Comparison of ENCODE assay signal across 8 mouse cellular contexts in the genomic region with DNA sequence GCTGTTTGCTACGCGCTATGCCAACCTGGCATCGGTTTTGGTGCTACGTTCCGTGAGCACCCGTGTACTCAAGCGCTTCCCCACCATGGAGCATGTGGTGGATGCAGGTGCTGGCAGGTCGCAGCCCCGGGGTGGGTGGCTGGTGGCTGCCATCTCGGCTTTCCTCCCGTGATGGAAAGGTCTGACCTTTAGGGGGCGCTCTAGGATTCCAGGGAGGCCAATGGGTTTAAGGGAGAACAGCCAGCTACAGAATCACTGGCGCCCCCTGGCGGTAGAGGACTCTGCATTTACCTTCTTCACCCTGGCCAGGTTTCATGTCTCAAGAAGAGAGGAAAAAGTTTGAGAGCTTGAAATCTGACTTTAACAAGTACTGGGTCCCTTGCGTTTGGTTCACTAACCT. TPM values are rescaled to one million over a fixed set of nuclear protein-coding genes. Genes with fewer than 3 reads are reported as not detected.
A peak's percentile ranks its signal among the peaks of the same experiment; 100 is the strongest.
DNase-seq lines count a peak whose midpoint lies in the region; ATAC-seq and TF ChIP-seq lines count a peak whose summit lies in the region.

No protein-coding gene starts in this region.

- H3K4me2 ChIP-seq in kidney, postnatal 0 days (ENCODE audit: low read length), result no peak overlapping the region

- H3K9me3 ChIP-seq in ES-Bruce4 (replicated peaks; ENCODE audit: control insufficient read depth, insufficient read depth, low read length, poor library complexity, severe bottlenecking), result no peaks in the 10 kb centered on the region
- no peaks in the 10 kb centered on the region for H3K9me3 ChIP-seq in kidney, postnatal 0 days (replicated peaks; ENCODE audit: low read length)

- H3K27ac ChIP-seq in ES-Bruce4 (ENCODE audit: insufficient read depth, low read length), result no peak overlapping the region
- H3K27ac ChIP-seq in kidney, postnatal 0 days, result no peak overlapping the region

- no peaks in the 10 kb centered on the region for H3K27me3 ChIP-seq in ES-Bruce4 (ENCODE audit: control insufficient read depth, insufficient read depth, low read length, poor library complexity, severe bottlenecking)
- H3K27me3 ChIP-seq in kidney, postnatal 0 days (ENCODE audit: insufficient read depth, low read length), result no peaks in the 10 kb centered on the region

- peak; percentile 23; the same call in 1 of the 2 replicates for ATAC-seq in kidney, postnatal 0 days (replicated peaks; ENCODE audit: low FRiP score, low read depth)

- no peak for TF ChIP-seq EP300 in ES-Bruce4 (IDR thresholded peaks at IDR 0.05; ENCODE audit: insufficient read depth, low read depth, low read length)

- no peaks in the 10 kb centered on the region for H3K4me1 ChIP-seq in ES-Bruce4 (ENCODE audit: control insufficient read depth, insufficient read depth, low read length)
- H3K4me1 ChIP-seq in kidney, postnatal 0 days (replicated peaks; ENCODE audit: insufficient read depth, low read length), result no peaks in the 10 kb centered on the region

- 36% methylated on average over 15 of the region's 15 CpGs for WGBS in kidney, postnatal 0 days

- H3K36me3 ChIP-seq in ES-Bruce4 (ENCODE audit: control insufficient read depth, insufficient read depth, low read length, poor library complexity, severe bottlenecking), result peaks cover 16% of the 10 kb centered on the region
- peaks cover 5% of the 10 kb centered on the region for H3K36me3 ChIP-seq in kidney, postnatal 0 days (ENCODE audit: insufficient read depth, low read length)

- TF ChIP-seq CTCF in ES-Bruce4 (IDR thresholded peaks at IDR 0.05; ENCODE audit: low read depth, low read length), result peak; percentile 99
- TF ChIP-seq CTCF in kidney, postnatal 0 days (IDR thresholded peaks at IDR 0.05; ENCODE audit: low read depth), result peak; percentile 98

- DNase-seq in 3T3-L1 (ENCODE audit: low read depth, low spot score), result peak; percentile 87
- peak; percentile 96 for DNase-seq in c-Kit-positive CD71-positive TER-119-positive erythroid progenitor cells, embryonic 14.5 days (ENCODE audit: low spot score)
- peak; percentile 52 to 67 for DNase-seq in frontal cortex, postnatal 14 days (ENCODE audit: low spot score in 2 of 2)
- DNase-seq in kidney, postnatal 0 days (ENCODE audit: low spot score), result peak; percentile 92
- peak; percentile 85 to 92 for DNase-seq in lung, adult 18-20 months
- DNase-seq in right cerebral cortex, postnatal 14 days, result peak; percentile 83
- peak; percentile 80 to 85 for DNase-seq in urinary bladder, postnatal 36 days (ENCODE audit: low spot score in 2 of 2)

- no peak overlapping the region for H3K9ac ChIP-seq in ES-Bruce4 (ENCODE audit: low read depth, poor library complexity, severe bottlenecking)
- no peak overlapping the region for H3K9ac ChIP-seq in kidney, postnatal 0 days (ENCODE audit: low read depth, low read length)

- no peak for TF ChIP-seq POLR2A in ES-Bruce4 (IDR thresholded peaks at IDR 0.05; ENCODE audit: insufficient read depth, low read length)

- H3K4me3 ChIP-seq in ES-Bruce4 (ENCODE audit: low read depth, low read length), result no peak overlapping the region
- H3K4me3 ChIP-seq in kidney, postnatal 0 days (replicated peaks; ENCODE audit: low read depth, low read length), result no peak overlapping the region

RNA-seq across cellular contexts. Expression of gene Rps8, which starts 9.9 kb away (rescaled TPM):
- polyA plus RNA-seq in ES-Bruce4 (2011; ENCODE audit: insufficient read depth, insufficient read length, low read depth, missing spikeins), result 2,253 and 2,515 TPM in 2 replicates
- 988 and 1,137 TPM in 2 replicates for polyA plus RNA-seq in kidney, postnatal 0 days (2015; fragmentation: Nextera tagmentation; extraction: Ambion mirVana)

RNA-seq across cellular contexts. Expression of gene Plk3, which starts 12.4 kb away (rescaled TPM):
- polyA plus RNA-seq in ES-Bruce4 (2011; ENCODE audit: insufficient read depth, insufficient read length, low read depth, missing spikeins), result 12.1 and 12.5 TPM in 2 replicates
- polyA plus RNA-seq in kidney, postnatal 0 days (2015; fragmentation: Nextera tagmentation; extraction: Ambion mirVana), result 3.7 and 4.0 TPM in 2 replicates

RNA-seq across cellular contexts. Expression of gene Tctex1d4, which starts 19.6 kb away (rescaled TPM):
- polyA plus RNA-seq in ES-Bruce4 (2011; ENCODE audit: insufficient read depth, insufficient read length, low read depth, missing spikeins), result not detected in 2 replicates
- 0.24 TPM in 1 of 2 replicates, not detected in the other for polyA plus RNA-seq in kidney, postnatal 0 days (2015; fragmentation: Nextera tagmentation; extraction: Ambion mirVana)

RNA-seq across cellular contexts. Expression of gene Btbd19, which starts 20.7 kb away (rescaled TPM):
- polyA plus RNA-seq in ES-Bruce4 (2011; ENCODE audit: insufficient read depth, insufficient read length, low read depth, missing spikeins), result 60.9 and 65.8 TPM in 2 replicates
- polyA plus RNA-seq in kidney, postnatal 0 days (2015; fragmentation: Nextera tagmentation; extraction: Ambion mirVana), result 4.3 and 4.9 TPM in 2 replicates

RNA-seq across cellular contexts. Expression of gene Kif2c, which starts 36.3 kb away (rescaled TPM):
- 109 and 112 TPM in 2 replicates for polyA plus RNA-seq in ES-Bruce4 (2011; ENCODE audit: insufficient read depth, insufficient read length, low read depth, missing spikeins)
- 24.6 and 27.2 TPM in 2 replicates for polyA plus RNA-seq in kidney, postnatal 0 days (2015; fragmentation: Nextera tagmentation; extraction: Ambion mirVana)
